Mouse (Mus musculus): ENCODE measurements around the gene Olfr1026.

- TF ChIP-seq POLR2A (IDR thresholded peaks at IDR 0.05; ENCODE audit: borderline replicate concordance, insufficient read depth, low read length) (no peak), CTCF (IDR thresholded peaks at IDR 0.05; ENCODE audit: borderline replicate concordance, insufficient read depth, low read depth, low read length) (no peak)
These were observed 16.4 kb upstream of the Olfr1026 start, which contains the start of gene Olfr1024 for GRCm38 (mm10) chr2:85904952-85905351.

Measured in cerebellum, adult 2 months (tissue).